9 mouse cellular contexts compared by ENCODE assay signal in the genomic region with DNA sequence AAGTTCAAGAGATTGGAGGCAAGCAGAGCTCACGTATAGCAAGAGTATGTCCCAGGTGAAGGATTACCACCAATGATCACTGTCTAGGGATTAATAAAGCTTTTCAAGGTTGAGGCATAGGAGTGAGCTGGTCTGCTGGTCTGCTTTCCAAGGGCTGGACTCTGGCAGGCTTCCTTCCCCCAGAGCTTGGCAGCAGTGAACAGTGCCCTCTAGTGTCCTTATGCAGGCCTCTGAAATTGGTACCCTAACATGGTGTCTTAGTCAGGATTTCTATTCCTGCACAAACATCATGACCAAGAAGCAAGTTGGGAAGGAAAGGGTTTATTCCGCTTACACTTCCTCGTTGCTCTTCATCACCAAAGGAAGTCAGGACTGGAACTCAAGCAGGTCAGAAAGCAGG. TPM values are rescaled to one million over a fixed set of nuclear protein-coding genes. Genes with fewer than 3 reads are reported as not detected.
DNase-seq lines count a peak whose midpoint lies in the region; ATAC-seq lines count a peak whose summit lies in the region.
"Had no signal": no experiment of that assay in that cellular context is flagged by ENCODE, and none has a peak within 500 bp of the region (broad histone marks: within the 10 kb centered on the region; RNA-seq: fewer than 3 reads in every experiment).

No protein-coding gene starts in this region.

- no peaks in the 10 kb centered on the region for H3K36me3 ChIP-seq in heart, embryonic 15.5 days
- H3K36me3 ChIP-seq: midbrain, embryonic 12.5 days had no signal

- ATAC-seq in heart, embryonic 15.5 days (replicated peaks; ENCODE audit: insufficient number of reproducible peaks, insufficient read depth, low FRiP score, low read depth) = 0 out of 2 replicates have a peak, but pooled peaks have one; percentile 74

- DNase-seq in heart, adult 18-20 months = peak; percentile 70 to 77
- no peak for DNase-seq in heart, postnatal 25 days (ENCODE audit: low spot score)
- peak; percentile 39 for DNase-seq in Muller cell, postnatal 12 days (ENCODE audit: inconsistent ontology term)
- DNase-seq in cerebellum, postnatal 14 days = peak; percentile 75 to 82
- peak; percentile 46 to 56 for DNase-seq in layer of hippocampus, postnatal 36 days
- peak; percentile 72 for DNase-seq in mesoderm, embryonic 11.5 days (ENCODE audit: low read depth, low spot score)
- DNase-seq in telencephalon, adult 2 months (ENCODE audit: low read depth, low spot score) = peak; percentile 28

- no peak overlapping the region for H3K4me2 ChIP-seq in heart, embryonic 15.5 days
- H3K4me2 ChIP-seq: midbrain, embryonic 12.5 days had no signal

- intact Hi-C loops in heart, postnatal 25 days (cut with DNase I) = loop anchor here (1.0 kb wide), 1 partner anchor 95 kb away; no protein-coding TSS in a partner anchor

- no peaks in the 10 kb centered on the region for H3K9me3 ChIP-seq in heart, embryonic 15.5 days (replicated peaks)
- H3K9me3 ChIP-seq: midbrain, embryonic 12.5 days had no signal

- H3K27ac ChIP-seq in heart, embryonic 15.5 days = no peak overlapping the region
- H3K27ac ChIP-seq: midbrain, embryonic 12.5 days had no signal

- no peak overlapping the region for H3K9ac ChIP-seq in heart, embryonic 15.5 days
- H3K9ac ChIP-seq: midbrain, embryonic 12.5 days had no signal

- no peaks in the 10 kb centered on the region for H3K4me1 ChIP-seq in heart, embryonic 15.5 days (replicated peaks)
- H3K4me1 ChIP-seq: midbrain, embryonic 12.5 days had no signal

- 38% methylated on average over 3 of the region's 3 CpGs for WGBS in heart, embryonic 15.5 days

- no peak overlapping the region for H3K4me3 ChIP-seq in heart, embryonic 15.5 days
- H3K4me3 ChIP-seq: midbrain, embryonic 12.5 days had no signal

- H3K27me3 ChIP-seq in heart, embryonic 15.5 days = 0 out of 2 replicates have a peak, but pooled peaks cover 9% of the 10 kb centered on the region
- H3K27me3 ChIP-seq: midbrain, embryonic 12.5 days had no signal

RNA-seq across cellular contexts. Expression of gene Fcgr2b, which starts 20.4 kb away (rescaled TPM):
- 1 to 10 TPM; 6.8 to 7.3 TPM for total RNA-seq in heart, adult 18-20 months (2021)
- total RNA-seq in heart, postnatal 25 days (2021) = 1 to 10 TPM; 6.9 to 7.1 TPM
- polyA plus RNA-seq in heart, embryonic 15.5 days (2015; fragmentation: Nextera tagmentation; extraction: Ambion mirVana) = 1.2 and 2.9 TPM in 2 replicates
- total RNA-seq in layer of hippocampus, postnatal 36 days (2021) = 1 to 10 TPM; 4.5 to 4.6 TPM

RNA-seq across cellular contexts. Expression of gene Fcgr4, which starts 22.0 kb away (rescaled TPM):
- under 1 TPM; 0.35 to 0.59 TPM for total RNA-seq in heart, adult 18-20 months (2021)
- total RNA-seq in heart, postnatal 25 days (2021) = under 1 TPM; 0.34 to 0.52 TPM
- polyA plus RNA-seq in heart, embryonic 15.5 days (2015; fragmentation: Nextera tagmentation; extraction: Ambion mirVana) = 1.1 and 1.4 TPM in 2 replicates
- under 1 TPM in 1 of 2 experiments, not detected in 1; 0.30 TPM for total RNA-seq in layer of hippocampus, postnatal 36 days (2021)
